Mouse (Mus musculus) lung, postnatal 0 days (tissue): Measurements from ENCODE around the gene Dmwd.

Source experiments
- CTCF ChIP-seq: IDR thresholded peaks from 2 replicates; pipeline ENCODE4 v1.5.1; 2016; ENCODE audit warnings: antibody characterized with exemption, mild to moderate bottlenecking
- EP300 ChIP-seq: IDR thresholded peaks from 2 replicates; pipeline ENCODE4 v1.6.1; 2016; ENCODE audit warnings: antibody characterized with exemption, mild to moderate bottlenecking, control low read depth

DNA sequence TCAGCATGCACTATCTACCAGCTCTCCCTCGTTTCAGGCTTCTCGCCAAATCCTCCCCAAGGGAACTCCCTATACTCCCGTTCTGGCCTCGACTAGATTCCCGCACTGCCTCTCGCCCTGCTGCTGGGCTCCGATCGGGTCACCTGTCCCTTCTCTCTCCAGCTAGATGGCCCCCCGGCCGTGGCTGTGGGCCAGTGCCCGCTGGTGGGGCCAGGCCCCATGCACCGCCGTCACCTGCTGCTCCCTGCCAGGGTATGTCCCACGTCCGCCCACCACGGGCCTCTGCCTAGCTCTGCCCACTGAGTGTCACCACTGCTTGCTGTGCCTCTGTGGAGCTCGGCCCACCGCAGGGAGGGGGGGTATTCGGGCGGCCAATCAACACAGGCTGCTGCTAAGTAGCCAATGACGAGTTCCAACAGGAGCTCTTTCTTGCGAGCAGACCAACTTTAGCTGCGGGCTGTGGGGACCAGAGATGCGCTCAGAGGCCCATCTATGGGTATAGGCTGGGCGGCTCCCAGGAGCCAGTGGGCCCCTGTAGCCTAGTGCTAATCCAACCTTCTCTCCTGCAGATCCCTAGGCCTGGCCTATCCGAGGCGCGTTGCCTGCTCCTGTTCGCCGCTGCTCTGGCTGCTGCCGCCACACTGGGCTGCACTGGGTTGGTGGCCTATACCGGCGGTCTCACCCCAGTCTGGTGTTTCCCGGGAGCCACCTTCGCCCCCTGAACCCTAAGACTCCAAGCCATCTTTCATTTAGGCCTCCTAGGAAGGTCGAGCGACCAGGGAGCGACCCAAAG, 16.6 kb downstream of the Dmwd start:
- no peak for TF ChIP-seq CTCF
- no peak for TF ChIP-seq EP300
